Mouse (Mus musculus) liver, embryonic 14.5 days (tissue): ENCODE results near the gene Bex6.

Source experiments
- CTCF ChIP-seq: IDR thresholded peaks from 2 replicates; pipeline ENCODE4 v1.5.1; 2016; ENCODE audit warnings: antibody characterized with exemption, low read depth, control low read depth
- EP300 ChIP-seq: IDR thresholded peaks from 2 replicates; pipeline ENCODE4 v1.6.1; 2016; ENCODE audit warnings: antibody characterized with exemption, low read depth

DNA sequence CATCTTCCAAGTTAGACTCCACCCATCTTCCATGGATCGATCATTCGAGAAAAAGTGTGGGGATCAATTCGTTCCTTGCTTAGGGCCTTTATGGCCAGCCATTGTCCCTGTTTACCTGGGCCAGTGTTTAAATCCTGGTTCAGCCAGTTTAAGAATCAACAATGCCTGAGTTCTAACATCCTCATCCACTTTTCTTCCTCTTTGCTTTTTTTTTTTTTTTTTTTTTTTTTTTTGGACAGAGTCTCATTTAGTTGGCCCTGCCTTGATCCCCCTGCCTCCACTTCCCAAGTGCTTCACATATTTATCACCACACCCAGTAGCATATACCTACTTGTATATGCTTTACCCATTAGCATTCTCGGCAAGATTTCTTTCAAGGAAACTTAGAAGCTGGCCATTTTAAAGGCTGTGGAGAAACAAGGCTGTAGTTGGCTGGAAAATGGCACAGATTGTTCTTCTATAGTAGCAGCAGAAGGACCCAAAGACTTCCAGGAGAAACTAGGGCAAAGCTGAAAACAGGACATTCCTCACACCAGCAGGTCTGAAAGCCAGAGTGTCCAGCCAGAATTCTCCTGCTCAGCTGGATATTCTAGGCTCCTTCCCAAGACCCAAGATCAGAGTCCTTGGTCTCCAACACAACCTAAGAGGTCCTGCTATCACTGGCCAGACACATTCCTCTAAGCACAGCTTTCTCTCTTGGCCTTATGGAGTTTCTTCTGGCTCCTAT lies 11.6 kb upstream of the Bex6 start:
- TF ChIP-seq EP300 (no peak), CTCF (no peak)
